In genomic region chr14:62488270-62488669, GRCm38 (mm10) we compare ENCODE assay signal across 35 mouse cellular contexts. TPM values are rescaled to one million over a fixed set of nuclear protein-coding genes. Genes with fewer than 3 reads are reported as not detected.
A peak's percentile ranks its signal among the peaks of the same experiment; 100 is the strongest.
DNase-seq lines count a peak whose midpoint lies in the region; ATAC-seq and TF ChIP-seq lines count a peak whose summit lies in the region.
"Had no signal": no experiment of that assay in that cellular context is flagged by ENCODE, and none has a peak within 500 bp of the region (broad histone marks: within the 10 kb centered on the region; RNA-seq: fewer than 3 reads in every experiment).

No protein-coding gene starts in this region.

- no peak overlapping the region for H3K9ac ChIP-seq in intestine, embryonic 16.5 days (ENCODE audit: low read depth, low read length)
- H3K9ac ChIP-seq: embryonic facial prominence, embryonic 15.5 days; forebrain, embryonic 12.5 days; heart, embryonic 12.5 days; hindbrain, embryonic 14.5 days; liver, embryonic 14.5 days; midbrain, embryonic 13.5 days had no signal

- H3K36me3 ChIP-seq in testis, adult 2 months (ENCODE audit: control insufficient read depth, insufficient read depth, low read length): no peaks in the 10 kb centered on the region
- H3K36me3 ChIP-seq in intestine, embryonic 16.5 days (ENCODE audit: control insufficient read depth, insufficient read depth, low read length): no peaks in the 10 kb centered on the region
- H3K36me3 ChIP-seq: embryonic facial prominence, embryonic 10.5 days; embryonic facial prominence, embryonic 15.5 days; forebrain, embryonic 12.5 days; heart, embryonic 12.5 days; midbrain, embryonic 13.5 days had no signal

- 87% methylated on average over 7 of the region's 7 CpGs for WGBS in intestine, embryonic 16.5 days

- no peak for ATAC-seq in intestine, embryonic 16.5 days
- ATAC-seq: inflammation-experienced regulatory T-cells, adult 6 months; midbrain, embryonic 13.5 days; Patski had no signal

- no peaks in the 10 kb centered on the region for H3K4me1 ChIP-seq in testis, adult 2 months (ENCODE audit: control insufficient read depth, insufficient read depth, low read length)
- no peaks in the 10 kb centered on the region for H3K4me1 ChIP-seq in intestine, embryonic 16.5 days (ENCODE audit: control insufficient read depth, insufficient read depth, low read length)
- H3K4me1 ChIP-seq: embryonic facial prominence, embryonic 10.5 days; embryonic facial prominence, embryonic 15.5 days; heart, embryonic 12.5 days had no signal

- no peak overlapping the region for H3K27ac ChIP-seq in testis, adult 2 months (ENCODE audit: control insufficient read depth, insufficient read depth, low read depth, low read length)
- no peak overlapping the region for H3K27ac ChIP-seq in intestine, embryonic 16.5 days (ENCODE audit: low read length)
- H3K27ac ChIP-seq: embryonic facial prominence, embryonic 10.5 days; embryonic facial prominence, embryonic 15.5 days; forebrain, embryonic 12.5 days; gastrocnemius, adult 2 months; hindbrain, embryonic 14.5 days; liver, embryonic 14.5 days; macrophage; midbrain, embryonic 13.5 days had no signal

- TF ChIP-seq CTCF in testis, adult 2 months (IDR thresholded peaks at IDR 0.05; ENCODE audit: control insufficient read depth, insufficient read depth, insufficient replicate concordance, low read depth, low read length): no peak

- no peak overlapping the region for H3K4me2 ChIP-seq in intestine, embryonic 16.5 days (ENCODE audit: low read depth, low read length)
- H3K4me2 ChIP-seq: embryonic facial prominence, embryonic 15.5 days; forebrain, embryonic 12.5 days; heart, embryonic 12.5 days; hindbrain, embryonic 14.5 days; midbrain, embryonic 13.5 days had no signal

- DNase-seq in testis, postnatal 10 days (ENCODE audit: low spot score): no peak
- DNase-seq in cerebellum, adult 11 months: peak; percentile 18
- peak; percentile 37 for DNase-seq in cerebellum, adult 9-10 months
- no peak for DNase-seq in adrenal gland, postnatal 14 days
- no peak for DNase-seq in embryo, embryonic 10 days (ENCODE audit: low spot score)
- DNase-seq: adrenal gland, postnatal 10 days; gastrocnemius, adult 2 months; gastrocnemius, postnatal 36 days; heart, adult 18-20 months; kidney, adult 2 months; kidney, postnatal 36 days; liver; lung, adult 2 months; lung, postnatal 10 days; thymus, adult 2 months; thymus, postnatal 36 days had no signal

- peak overlapping the region; percentile 17 for H3K4me3 ChIP-seq in testis, adult 2 months (ENCODE audit: control insufficient read depth, low read depth, low read length)
- no peak overlapping the region for H3K4me3 ChIP-seq in intestine, embryonic 16.5 days (ENCODE audit: low read length)
- H3K4me3 ChIP-seq: embryonic facial prominence, embryonic 10.5 days; embryonic facial prominence, embryonic 15.5 days; forebrain, embryonic 12.5 days; gastrocnemius, adult 2 months; heart, embryonic 12.5 days; midbrain, embryonic 13.5 days had no signal

- no peaks in the 10 kb centered on the region for H3K27me3 ChIP-seq in testis, adult 2 months (ENCODE audit: control insufficient read depth, insufficient read depth, low read length)
- no peaks in the 10 kb centered on the region for H3K27me3 ChIP-seq in intestine, embryonic 16.5 days (replicated peaks; ENCODE audit: control insufficient read depth, insufficient read depth, low read length)
- H3K27me3 ChIP-seq: CH12.LX; embryonic facial prominence, embryonic 15.5 days; forebrain, embryonic 12.5 days; heart, embryonic 12.5 days; midbrain, embryonic 13.5 days had no signal

- no peaks in the 10 kb centered on the region for H3K9me3 ChIP-seq in intestine, embryonic 16.5 days (ENCODE audit: control insufficient read depth, low read length)
- H3K9me3 ChIP-seq: embryonic facial prominence, embryonic 10.5 days; embryonic facial prominence, embryonic 15.5 days; forebrain, embryonic 12.5 days; heart, embryonic 12.5 days; midbrain, embryonic 13.5 days had no signal

- no peak for TF ChIP-seq POLR2A in testis, adult 2 months (IDR thresholded peaks at IDR 0.05; ENCODE audit: control insufficient read depth, low read depth, low read length)

RNA-seq across cellular contexts. Expression of gene Gucy1b2, which starts 32.2 kb away (rescaled TPM):
- 0.10 and 0.12 TPM in 2 replicates for polyA plus RNA-seq in testis, adult 2 months (2012; rRNA removed)
- total RNA-seq in adrenal gland, postnatal 14 days (2021): 0.83 and 0.93 TPM in 2 replicates
- 0.06 TPM in 1 of 2 replicates, not detected in the other for polyA plus RNA-seq in intestine, embryonic 16.5 days (2015; fragmentation: Nextera tagmentation; extraction: Ambion mirVana)
- total RNA-seq: CH12.LX; ES-E14; gastrocnemius, adult 2 months; gastrocnemius, postnatal 36 days; hematopoietic stem cell, adult 5-6 weeks; megakaryocyte-erythroid progenitor cell, adult 5-6 weeks; monocyte, adult 5-6 weeks had no signal
- polyA plus RNA-seq: C2C12; embryonic facial prominence, embryonic 10.5 days; inflammation-experienced regulatory T-cells, adult 6 months; kidney, embryonic 16.5 days; liver, embryonic 14.5 days; lung, adult 2 months; macrophage had no signal

Comparison
In these comparisons a context has a peak if more than half of its experiments do, and no peak if none do; other contexts are left out.
1. DNase-seq: peak in cerebellum, adult 11 months (single experiment) and cerebellum, adult 9-10 months (single experiment); none in testis, postnatal 10 days (single experiment), adrenal gland, postnatal 14 days (single experiment) and embryo, embryonic 10 days (single experiment).